8 mouse cellular contexts compared by ENCODE assay signal in genomic region chr1:85896110-85896509, GRCm38 (mm10). TPM values are rescaled to one million over a fixed set of nuclear protein-coding genes. Genes with fewer than 3 reads are reported as not detected.
DNase-seq lines count a peak whose midpoint lies in the region; ATAC-seq and TF ChIP-seq lines count a peak whose summit lies in the region.

No protein-coding gene starts in this region.

- H3K27ac ChIP-seq in heart, postnatal 0 days (ENCODE audit: low read depth) = peak overlapping the region; percentile 80; the same call in 1 of the 2 replicates
- H3K27ac ChIP-seq in embryonic facial prominence, embryonic 14.5 days (replicated peaks; ENCODE audit: low read depth, low read length) = peak overlapping the region; percentile 93
- H3K27ac ChIP-seq in intestine, embryonic 16.5 days (ENCODE audit: low read length) = no peak overlapping the region

- H3K79me2 ChIP-seq in myocyte (ENCODE audit: control insufficient read depth, insufficient read depth) = peaks cover 6% of the 10 kb centered on the region

- H3K4me1 ChIP-seq in heart, postnatal 0 days (ENCODE audit: control insufficient read depth, insufficient read depth) = peaks cover 54% of the 10 kb centered on the region
- H3K4me1 ChIP-seq in embryonic facial prominence, embryonic 14.5 days (ENCODE audit: control insufficient read depth, insufficient read depth, low read length) = peaks cover 49% of the 10 kb centered on the region
- H3K4me1 ChIP-seq in intestine, embryonic 16.5 days (ENCODE audit: control insufficient read depth, insufficient read depth, low read length) = peaks cover 54% of the 10 kb centered on the region

- no peaks in the 10 kb centered on the region for H3K36me3 ChIP-seq in heart, postnatal 0 days (replicated peaks; ENCODE audit: control insufficient read depth, insufficient read depth, low read length)
- no peaks in the 10 kb centered on the region for H3K36me3 ChIP-seq in embryonic facial prominence, embryonic 14.5 days (ENCODE audit: control insufficient read depth, insufficient read depth, low read length)
- H3K36me3 ChIP-seq in intestine, embryonic 16.5 days (ENCODE audit: control insufficient read depth, insufficient read depth, low read length) = no peaks in the 10 kb centered on the region
- H3K36me3 ChIP-seq in myocyte (ENCODE audit: control insufficient read depth, insufficient read depth) = no peaks in the 10 kb centered on the region

- H3ac ChIP-seq in myocyte (ENCODE audit: control insufficient read depth, insufficient read length) = no peak overlapping the region

- WGBS in heart, postnatal 0 days = 78% methylated on average over 5 of the region's 5 CpGs
- 67% methylated on average over 5 of the region's 5 CpGs for WGBS in embryonic facial prominence, embryonic 14.5 days
- 71% methylated on average over 5 of the region's 5 CpGs for WGBS in intestine, embryonic 16.5 days

- TF ChIP-seq EP300 in heart, postnatal 0 days (IDR thresholded peaks at IDR 0.05; ENCODE audit: low read depth) = no peak

- no peak for TF ChIP-seq CTCF in heart, postnatal 0 days (IDR thresholded peaks at IDR 0.05; ENCODE audit: low read depth)

- no peaks in the 10 kb centered on the region for H3K9me3 ChIP-seq in heart, postnatal 0 days (replicated peaks; ENCODE audit: control insufficient read depth, low read length)
- no peaks in the 10 kb centered on the region for H3K9me3 ChIP-seq in embryonic facial prominence, embryonic 14.5 days (ENCODE audit: control insufficient read depth, low read length)
- H3K9me3 ChIP-seq in intestine, embryonic 16.5 days (ENCODE audit: control insufficient read depth, low read length) = no peaks in the 10 kb centered on the region

- peak overlapping the region; percentile 88 for H3K4me2 ChIP-seq in heart, postnatal 0 days (ENCODE audit: low read depth, low read length)
- H3K4me2 ChIP-seq in embryonic facial prominence, embryonic 14.5 days (ENCODE audit: low read depth, low read length) = peak overlapping the region; percentile 85
- H3K4me2 ChIP-seq in intestine, embryonic 16.5 days (ENCODE audit: low read depth, low read length) = peak overlapping the region; percentile 90
- peak overlapping the region; percentile 95 for H3K4me2 ChIP-seq in myocyte (ENCODE audit: low read depth)

- H3K4me3 ChIP-seq in heart, postnatal 0 days (ENCODE audit: low read depth, low read length) = peak overlapping the region; percentile 89; the same call in 1 of the 2 replicates
- peak overlapping the region; percentile 84 for H3K4me3 ChIP-seq in embryonic facial prominence, embryonic 14.5 days (ENCODE audit: low read depth, low read length)
- H3K4me3 ChIP-seq in intestine, embryonic 16.5 days (ENCODE audit: low read length) = peak overlapping the region; percentile 86
- peak overlapping the region; percentile 89 for H3K4me3 ChIP-seq in myocyte

- no peak for ATAC-seq in heart, postnatal 0 days (ENCODE audit: insufficient read depth, low read depth)
- no peak for ATAC-seq in embryonic facial prominence, embryonic 14.5 days (ENCODE audit: low read depth)
- no peak for ATAC-seq in intestine, embryonic 16.5 days
- no peak for ATAC-seq in frontal cortex, adult (ENCODE audit: low TSS enrichment)

- no peak overlapping the region for H3K9ac ChIP-seq in heart, postnatal 0 days (replicated peaks; ENCODE audit: low read depth, low read length)
- peak overlapping the region; percentile 83 for H3K9ac ChIP-seq in embryonic facial prominence, embryonic 14.5 days (ENCODE audit: low read depth, low read length)
- peak overlapping the region; percentile 85; the same call in 1 of the 2 replicates for H3K9ac ChIP-seq in intestine, embryonic 16.5 days (ENCODE audit: low read depth, low read length)

- no peak for TF ChIP-seq POLR2A in myocyte (IDR thresholded peaks at IDR 0.05; ENCODE audit: insufficient read length, low read depth)

- H3K27me3 ChIP-seq in heart, postnatal 0 days (ENCODE audit: control insufficient read depth, insufficient read depth, low read length) = no peaks in the 10 kb centered on the region
- H3K27me3 ChIP-seq in embryonic facial prominence, embryonic 14.5 days (replicated peaks; ENCODE audit: control insufficient read depth, insufficient read depth, low read length) = no peaks in the 10 kb centered on the region
- no peaks in the 10 kb centered on the region for H3K27me3 ChIP-seq in intestine, embryonic 16.5 days (replicated peaks; ENCODE audit: control insufficient read depth, insufficient read depth, low read length)
- no peaks in the 10 kb centered on the region for H3K27me3 ChIP-seq in myocyte (ENCODE audit: control insufficient read depth, insufficient read depth, insufficient read length)

- intact Hi-C loops in heart, postnatal 36 days (cut with DNase I) = loop anchor here (5.0 kb wide), 1 partner anchor 44 kb away; no protein-coding TSS in a partner anchor

- DNase-seq in heart, postnatal 0 days (ENCODE audit: low spot score) = no peak
- no peak for DNase-seq in heart, postnatal 36 days
- no peak for DNase-seq in embryonic facial prominence, embryonic 14.5 days (ENCODE audit: low spot score)
- no peak for DNase-seq in kidney, postnatal 4 days
- no peak for DNase-seq in adrenal gland, adult 18-20 months (ENCODE audit: low spot score in 2 of 2)

TF ChIP-seq in myocyte, 11 proteins besides CTCF, POLR2A, EP300 and RAD21:
- TF ChIP-seq MYOG (IDR thresholded peaks at IDR 0.05; ENCODE audit: control insufficient read depth in 1 of 3, insufficient read depth in 1 of 3, insufficient read length in 2 of 3, low read depth in 2 of 3) (no peak), POLR2AphosphoS2 (IDR thresholded peaks at IDR 0.05; ENCODE audit: insufficient read length, low read depth) (no peak), SRF (IDR thresholded peaks at IDR 0.05; ENCODE audit: control insufficient read depth, insufficient read length, low read depth) (no peak), E2F4 (IDR thresholded peaks at IDR 0.05; ENCODE audit: insufficient read depth) (no peak), TCF12 (IDR thresholded peaks at IDR 0.05; ENCODE audit: insufficient read depth, poor library complexity, severe bottlenecking) (no peak), USF1 (IDR thresholded peaks at IDR 0.05; ENCODE audit: low read depth) (no peak), MAX (IDR thresholded peaks at IDR 0.05; ENCODE audit: low read depth) (no peak), MYOD1 (IDR thresholded peaks at IDR 0.05; ENCODE audit: control insufficient read depth in 1 of 3, insufficient read length in 2 of 3, low read depth in 2 of 3) (no peak), TCF3 (IDR thresholded peaks at IDR 0.05; ENCODE audit: insufficient read length, low read depth) (no peak), CEBPB (IDR thresholded peaks at IDR 0.05; ENCODE audit: insufficient read depth, poor library complexity, severe bottlenecking) (no peak), REST (IDR thresholded peaks at IDR 0.05; ENCODE audit: insufficient read depth, insufficient read length) (no peak)

RNA-seq across cellular contexts. Expression of gene Itm2c, which starts 2.0 kb away (rescaled TPM):
- total RNA-seq in heart, postnatal 0 days (2014; rRNA removed; ENCODE audit: low replicate concordance) = 180 and 255 TPM in 2 replicates
- 144 and 146 TPM in 2 replicates for polyA plus RNA-seq in heart, postnatal 0 days (2015; fragmentation: Nextera tagmentation; extraction: Ambion mirVana)
- total RNA-seq in heart, postnatal 36 days (2021) = 10 to 100 TPM; 61.5 to 66.5 TPM
- 158 and 177 TPM in 2 replicates for polyA plus RNA-seq in embryonic facial prominence, embryonic 14.5 days (2014; fragmentation: Nextera tagmentation; extraction: Ambion mirVana)
- polyA plus RNA-seq in intestine, embryonic 16.5 days (2015; fragmentation: Nextera tagmentation; extraction: Ambion mirVana) = 129 and 141 TPM in 2 replicates
- 86.6 TPM for polyA plus RNA-seq in myocyte (2012; fragmentation: generic; extraction: Trizol)
- total RNA-seq in adrenal gland, adult 18-20 months (2021) = 100 to 1,000 TPM; 480 to 761 TPM

RNA-seq across cellular contexts. Expression of gene 4933407L21Rik, which starts 32.2 kb away (rescaled TPM):
- not detected in 2 replicates for total RNA-seq in heart, postnatal 0 days (2014; rRNA removed; ENCODE audit: low replicate concordance)
- polyA plus RNA-seq in heart, postnatal 0 days (2015; fragmentation: Nextera tagmentation; extraction: Ambion mirVana) = not detected in 2 replicates
- not detected for total RNA-seq in heart, postnatal 36 days (2021)
- polyA plus RNA-seq in embryonic facial prominence, embryonic 14.5 days (2014; fragmentation: Nextera tagmentation; extraction: Ambion mirVana) = 0.43 and 0.54 TPM in 2 replicates
- 0.09 and 0.22 TPM in 2 replicates for polyA plus RNA-seq in intestine, embryonic 16.5 days (2015; fragmentation: Nextera tagmentation; extraction: Ambion mirVana)
- polyA plus RNA-seq in myocyte (2012; fragmentation: generic; extraction: Trizol) = not detected
- total RNA-seq in adrenal gland, adult 18-20 months (2021) = not detected
